Mouse (Mus musculus) regulatory T cell (primary cell): ENCODE measurements around the gene Foxn3.

Experiments
- in situ Hi-C: fragments of 300-600 bp; cut with MboI, MseI; formaldehyde crosslinking; loops from one replicate; pipeline ENCODE4 v1.15.1; 2025; ENCODE audit warnings: high pct_unique_total_duplicates

The Foxn3 gene

DNA sequence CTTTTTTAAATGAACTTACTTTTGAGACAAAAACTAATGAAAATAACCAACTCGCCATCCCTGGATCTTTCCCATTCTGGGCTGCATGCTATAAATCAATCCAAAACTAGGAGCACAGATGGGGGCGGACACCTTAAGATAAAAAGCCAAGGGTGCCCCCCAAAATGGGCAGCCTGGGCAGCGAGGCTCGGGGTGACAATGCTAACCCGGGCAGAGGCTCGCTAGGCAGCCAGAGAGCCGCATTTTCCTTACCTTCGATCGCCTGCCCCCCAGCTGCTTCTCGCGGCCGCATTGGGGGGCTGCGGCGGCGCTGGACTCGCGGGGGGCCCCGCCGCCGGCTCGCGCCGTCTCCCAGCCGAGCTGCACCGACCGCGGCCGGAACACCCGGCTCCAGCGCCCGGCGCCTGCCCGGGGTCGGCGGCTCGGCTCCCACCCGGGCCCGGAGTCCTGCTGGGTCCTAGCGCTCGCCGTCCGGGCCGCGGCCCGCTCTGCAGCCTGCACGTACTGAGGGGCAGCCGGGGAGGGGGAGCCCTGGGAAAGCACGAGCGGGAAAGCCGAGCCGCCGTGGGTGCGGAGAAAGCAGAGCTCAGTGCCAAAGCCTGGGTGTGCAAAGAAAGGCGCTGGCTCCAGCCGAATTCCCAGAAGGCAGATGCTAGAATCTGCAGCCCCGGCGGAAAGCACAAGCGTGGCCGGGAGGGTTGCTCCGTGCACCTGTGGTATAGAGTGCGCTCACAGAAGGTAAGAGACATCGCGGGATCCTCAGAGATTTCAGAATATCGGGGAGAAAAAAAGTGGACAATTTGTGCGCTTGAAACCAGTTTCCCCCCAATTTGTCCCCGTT lies at the start of gene Foxn3:
TSS of gene Foxn3 (minus strand) at position 364 of the 841 bp plus-strand sequence.
- in situ Hi-C loops, result loop anchor here (5.0 to 25.0 kb wide), 2 partner anchors 171 to 1301 kb away; partner anchors contain the start of genes Galc and Gpr65

DNA sequence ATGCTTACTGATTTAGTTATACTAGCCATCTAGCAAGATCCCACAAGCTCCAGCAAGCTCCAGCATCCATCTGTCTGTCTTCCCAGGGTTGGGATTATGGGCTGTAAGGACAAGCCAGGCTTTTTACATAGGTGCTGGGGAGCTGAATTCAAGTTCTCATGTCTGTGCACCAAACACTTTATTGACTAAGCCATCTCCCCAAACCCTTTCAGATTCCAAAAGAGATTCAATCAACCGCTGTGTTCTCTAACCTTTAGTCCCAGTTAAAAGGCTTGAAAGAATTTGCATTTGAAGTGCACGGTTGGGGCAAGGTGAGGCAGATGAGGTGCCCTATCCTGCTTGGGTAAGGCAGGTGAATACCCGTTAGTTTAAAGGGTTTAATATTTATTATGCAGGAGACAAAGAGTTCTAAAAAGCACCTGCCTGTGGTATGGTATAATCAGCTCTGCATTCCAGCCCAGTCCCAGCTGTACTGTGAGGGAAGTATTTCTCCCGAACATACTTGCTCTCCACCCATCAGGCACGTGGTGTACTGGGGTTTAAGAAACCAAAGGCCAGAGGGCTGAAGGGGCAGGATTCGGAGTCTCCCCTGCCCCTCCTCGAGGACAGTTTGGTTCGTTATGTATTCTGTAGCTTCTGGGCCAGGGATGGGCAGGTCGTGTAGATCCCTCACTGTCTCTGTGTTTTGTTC lies 48.9 kb upstream of the Foxn3 start:
- in situ Hi-C loops, result loop anchor here (5.0 kb wide), 1 partner anchor 45 kb away; no protein-coding TSS in a partner anchor

GRCm38 (mm10) chr12:99610868-99611267 lies 47.5 kb upstream of the Foxn3 start:
- in situ Hi-C loops, result loop anchor here (5.0 kb wide), 1 partner anchor 44 kb away; no protein-coding TSS in a partner anchor

DNA sequence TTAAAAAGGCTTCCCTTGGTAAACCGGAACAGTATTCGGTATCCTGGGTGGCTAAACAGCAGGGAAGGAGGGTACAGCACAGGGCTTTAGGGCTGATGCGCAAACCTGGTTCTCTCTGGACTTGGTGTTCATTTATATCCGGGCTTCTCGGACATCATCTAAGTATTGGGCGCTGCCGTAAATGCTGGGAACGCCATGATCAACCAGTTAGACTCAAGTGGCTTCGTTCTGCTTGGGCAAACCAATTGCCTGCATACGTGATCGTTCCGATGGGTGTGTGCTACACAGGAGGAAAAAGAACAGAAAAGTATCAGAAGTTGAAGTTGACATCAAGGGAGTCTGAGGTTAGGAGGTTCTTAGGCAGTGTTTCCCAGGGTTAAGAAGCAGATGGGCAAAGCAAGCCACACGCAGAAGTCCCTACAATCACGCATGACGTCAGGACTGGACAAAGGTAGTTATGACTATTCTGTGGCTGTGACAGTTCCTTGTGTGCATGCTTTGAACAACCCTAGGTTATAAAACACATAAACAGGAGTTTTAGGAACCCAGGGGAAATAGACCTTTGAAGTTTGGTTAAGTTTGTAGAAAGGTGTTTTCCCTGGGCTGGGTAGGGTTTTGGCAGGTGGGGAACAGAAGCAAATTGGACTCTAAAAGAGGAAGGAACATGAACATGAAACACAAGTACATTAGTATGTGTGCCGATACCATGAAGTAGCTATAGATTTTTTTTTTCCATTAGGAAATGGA lies 46.9 kb upstream of the Foxn3 start:
- in situ Hi-C loops, result loop anchor here (5.0 kb wide), 1 partner anchor 43 kb away; no protein-coding TSS in a partner anchor

- in situ Hi-C loops, result loop anchor here (5.0 kb wide), 1 partner anchor 42 kb away; no protein-coding TSS in a partner anchor
Observed at GRCm38 (mm10) chr12:99609643-99610042, 46.3 kb upstream of the Foxn3 start.

- in situ Hi-C loops, result no loop called here
Observed at GRCm38 (mm10) chr12:99608279-99608955, 45.0 kb upstream of the Foxn3 start.

- in situ Hi-C loops, result no loop called here
Observed at GRCm38 (mm10) chr12:99603381-99603780, 40.0 kb upstream of the Foxn3 start.

GRCm38 (mm10) chr12:99601841-99602240 lies 38.5 kb upstream of the Foxn3 start:
- in situ Hi-C loops, result no loop called here

- in situ Hi-C loops, result no loop called here
Observed at GRCm38 (mm10) chr12:99601392-99601791, 38.0 kb upstream of the Foxn3 start.

GRCm38 (mm10) chr12:99599606-99600005 lies 36.2 kb upstream of the Foxn3 start:
- in situ Hi-C loops, result no loop called here

- in situ Hi-C loops, result no loop called here
Observed at GRCm38 (mm10) chr12:99596397-99596796, 33.0 kb upstream of the Foxn3 start.

DNA sequence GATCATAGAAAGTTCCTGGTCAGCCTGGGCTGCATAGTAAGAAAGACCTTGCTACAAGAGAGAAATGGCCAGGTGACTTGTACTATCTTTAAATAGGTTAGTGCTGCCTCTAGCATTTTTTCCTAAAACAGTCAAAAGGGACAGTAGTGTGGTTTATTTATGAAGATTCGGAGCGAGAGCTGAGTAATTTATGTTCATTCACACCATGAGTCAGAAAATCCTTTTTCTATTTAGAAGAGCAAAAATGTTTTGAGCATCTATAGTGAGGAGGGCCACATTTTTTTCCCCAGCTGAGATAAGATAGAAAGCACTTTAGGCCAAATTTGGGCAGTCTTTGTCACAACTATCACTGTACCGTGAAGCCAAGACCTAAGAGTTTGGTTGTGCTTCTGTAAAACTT lies 24.0 kb upstream of the Foxn3 start:
- in situ Hi-C loops, result no loop called here

- in situ Hi-C loops, result no loop called here
Observed at GRCm38 (mm10) chr12:99579989-99580388, 16.6 kb upstream of the Foxn3 start.

DNA sequence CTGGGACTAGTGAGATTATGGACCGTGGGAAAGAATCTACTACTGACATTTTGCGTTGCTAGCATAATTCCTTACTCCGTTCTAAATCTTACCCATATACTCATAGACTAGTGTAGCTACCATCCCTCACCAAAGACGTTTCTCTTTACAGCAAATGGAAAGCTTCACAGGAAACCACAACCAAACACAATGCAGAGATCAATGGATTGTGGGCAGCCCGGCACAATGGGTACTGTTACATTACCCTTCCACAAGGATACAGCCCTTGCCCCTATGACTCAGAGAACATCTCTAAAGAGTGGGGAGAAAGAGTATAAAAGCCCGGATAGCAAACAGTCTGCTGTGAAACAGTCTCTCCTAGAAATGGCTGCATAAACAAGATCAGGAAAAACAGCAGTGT lies 13.3 kb upstream of the Foxn3 start:
- in situ Hi-C loops, result no loop called here

DNA sequence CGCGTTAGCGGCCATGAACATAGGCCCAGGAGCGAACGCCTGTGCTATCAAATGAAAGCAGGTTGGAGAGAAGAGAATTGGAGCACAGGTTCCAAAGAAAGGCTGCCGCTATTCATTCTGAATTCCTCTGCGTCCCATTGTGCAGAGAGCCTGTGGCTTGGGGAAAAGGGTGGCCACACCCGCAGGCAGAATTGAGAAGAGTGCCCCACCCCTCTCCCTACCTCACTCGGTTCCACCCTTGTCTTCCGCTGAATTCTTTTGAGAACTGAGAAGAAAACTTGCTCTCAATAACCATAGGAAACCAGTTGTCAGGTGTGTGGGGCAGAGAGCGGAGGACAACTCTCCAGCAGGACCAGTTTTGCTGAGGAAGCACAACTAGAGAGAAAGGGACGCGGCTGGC lies 10.9 kb upstream of the Foxn3 start:
- in situ Hi-C loops, result loop anchor here (25.0 kb wide), 1 partner anchor 1312 kb away; the partner anchor contains the start of genes Galc and Gpr65

GRCm38 (mm10) chr12:99573036-99573435 lies 9.7 kb upstream of the Foxn3 start:
- in situ Hi-C loops, result loop anchor here (25.0 kb wide), 1 partner anchor 1311 kb away; the partner anchor contains the start of genes Galc and Gpr65

GRCm38 (mm10) chr12:99571999-99572398 lies 8.6 kb upstream of the Foxn3 start:
- in situ Hi-C loops, result loop anchor here (25.0 kb wide), 1 partner anchor 1310 kb away; the partner anchor contains the start of genes Galc and Gpr65

DNA sequence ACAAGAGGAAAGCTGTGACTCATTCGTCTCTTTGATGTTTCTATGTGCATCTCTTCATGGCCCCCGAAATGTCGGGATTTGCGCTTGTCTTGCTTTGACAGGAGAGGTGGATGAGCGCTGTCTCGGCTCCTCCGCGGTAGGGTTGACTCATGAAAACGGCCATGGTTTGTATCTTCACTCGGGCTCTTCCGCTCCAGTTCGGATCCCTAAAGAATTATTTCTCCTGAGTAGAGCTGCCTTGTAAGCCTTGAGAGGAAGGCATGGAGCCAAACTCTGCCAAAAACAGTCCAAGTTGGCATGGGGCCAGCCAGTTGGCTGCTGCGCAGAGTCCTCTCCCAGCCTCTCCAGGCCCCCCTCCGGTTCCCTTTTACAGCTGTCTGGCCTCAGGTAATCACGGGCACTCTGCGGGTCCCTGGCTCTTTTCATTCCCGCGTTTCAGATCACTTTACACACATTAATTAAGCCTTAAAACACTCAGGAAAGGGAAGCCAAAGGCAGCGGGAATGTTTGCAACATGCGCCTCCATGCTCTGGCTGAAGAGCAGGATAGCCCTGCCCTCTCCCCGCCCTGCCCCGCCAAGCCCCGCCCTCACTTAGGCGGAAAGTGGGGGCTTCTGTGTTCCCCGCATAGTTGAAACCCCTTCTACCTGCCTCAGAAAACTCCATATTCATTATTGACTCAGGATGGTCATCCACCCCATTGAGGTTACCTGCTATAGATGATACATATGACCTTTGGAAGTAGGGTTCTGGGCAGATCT lies 7.0 kb upstream of the Foxn3 start:
- in situ Hi-C loops, result loop anchor here (25.0 kb wide), 1 partner anchor 1308 kb away; the partner anchor contains the start of genes Galc and Gpr65

GRCm38 (mm10) chr12:99565606-99566005 lies 2.2 kb upstream of the Foxn3 start:
- in situ Hi-C loops, result loop anchor here (5.0 to 25.0 kb wide), 2 partner anchors 47 to 1303 kb away; partner anchors contain the start of genes Galc and Gpr65
